Mouse (Mus musculus) megakaryocyte, embryonic 14.5 days (primary cell): ENCODE measurements around the gene Tram1l1.

Experiments used
- FLI1 ChIP-seq: IDR thresholded peaks from 2 replicates; pipeline ENCODE4 v1.6.1; 2012; ENCODE audit warnings: low read length, inconsistent platforms, mixed read lengths
- GATA1 ChIP-seq: IDR thresholded peaks from 3 replicates; pipeline ENCODE4 v1.6.1; 2012; ENCODE audit warnings: mixed read lengths, low read length, inconsistent platforms, borderline replicate concordance

DNA sequence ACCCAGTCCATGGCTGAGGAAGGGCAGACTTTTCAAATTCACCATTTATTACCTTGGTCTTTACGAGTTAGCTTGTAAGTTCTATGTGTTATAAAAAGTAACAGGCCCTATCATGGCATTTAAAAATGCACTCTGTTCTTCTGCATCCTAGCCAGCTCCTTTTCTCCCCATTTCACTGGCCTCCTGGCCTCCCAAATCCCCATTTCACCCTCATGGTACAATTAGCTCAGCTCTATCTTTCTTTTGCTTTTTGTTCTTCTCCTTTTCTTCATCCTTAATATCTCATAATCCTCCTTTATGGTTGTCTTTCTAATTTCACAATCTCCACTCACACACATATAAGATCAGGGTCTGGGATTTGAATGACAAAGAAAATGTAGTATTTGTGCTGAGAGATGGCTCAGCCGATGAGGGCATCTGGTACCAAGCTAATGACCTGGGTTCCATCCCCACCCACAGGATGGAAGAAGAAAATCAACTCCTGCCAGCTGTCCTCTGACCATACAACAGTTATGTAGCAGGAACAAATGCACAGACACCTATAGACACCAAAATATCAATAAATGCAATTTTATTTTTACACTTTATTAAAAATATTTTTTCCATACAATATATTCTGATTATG, 48.1 kb upstream of the Tram1l1 start:
- TF ChIP-seq GATA1 (no peak), FLI1 (no peak)
